Mouse (Mus musculus): ENCODE data around the gene Il17rd. TPM values are rescaled to one million over a fixed set of nuclear protein-coding genes. Genes with fewer than 3 reads are reported as not detected.

The Il17rd gene
- polyA plus RNA-seq, 1 experiment from 2014 or later: 0.06 TPM

GRCm38 (mm10) chr14:27096779-27097178 lies 58.0 kb downstream of the Il17rd start:
- WGBS (ENCODE audit: missing documents): 9% methylated on average over 3 of the region's 3 CpGs
- H3K27ac ChIP-seq: no peak overlapping the region
- H3K4me3 ChIP-seq (ENCODE audit: inconsistent target): no peak overlapping the region
- no peaks in the 10 kb centered on the region for H3K36me3 ChIP-seq (ENCODE audit: inconsistent target)
- no peaks in the 10 kb centered on the region for H3K79me2 ChIP-seq (ENCODE audit: inconsistent target)

GRCm38 (mm10) chr14:27101735-27102134 lies 63.0 kb downstream of the Il17rd start:
- WGBS (ENCODE audit: missing documents): 77% methylated on average over 7 of the region's 7 CpGs
- no peak overlapping the region for H3K27ac ChIP-seq
- no peaks in the 10 kb centered on the region for H3K79me2 ChIP-seq (ENCODE audit: inconsistent target)
- no peaks in the 10 kb centered on the region for H3K36me3 ChIP-seq (ENCODE audit: inconsistent target)
- no peak overlapping the region for H3K4me3 ChIP-seq (ENCODE audit: inconsistent target)

GRCm38 (mm10) chr14:27102720-27103119 lies 64.0 kb downstream of the Il17rd start:
- no peaks in the 10 kb centered on the region for H3K79me2 ChIP-seq (ENCODE audit: inconsistent target)
- WGBS (ENCODE audit: missing documents): 88% methylated on average over 6 of the region's 6 CpGs
- no peaks in the 10 kb centered on the region for H3K36me3 ChIP-seq (ENCODE audit: inconsistent target)
- no peak overlapping the region for H3K4me3 ChIP-seq (ENCODE audit: inconsistent target)
- H3K27ac ChIP-seq: no peak overlapping the region

DNA sequence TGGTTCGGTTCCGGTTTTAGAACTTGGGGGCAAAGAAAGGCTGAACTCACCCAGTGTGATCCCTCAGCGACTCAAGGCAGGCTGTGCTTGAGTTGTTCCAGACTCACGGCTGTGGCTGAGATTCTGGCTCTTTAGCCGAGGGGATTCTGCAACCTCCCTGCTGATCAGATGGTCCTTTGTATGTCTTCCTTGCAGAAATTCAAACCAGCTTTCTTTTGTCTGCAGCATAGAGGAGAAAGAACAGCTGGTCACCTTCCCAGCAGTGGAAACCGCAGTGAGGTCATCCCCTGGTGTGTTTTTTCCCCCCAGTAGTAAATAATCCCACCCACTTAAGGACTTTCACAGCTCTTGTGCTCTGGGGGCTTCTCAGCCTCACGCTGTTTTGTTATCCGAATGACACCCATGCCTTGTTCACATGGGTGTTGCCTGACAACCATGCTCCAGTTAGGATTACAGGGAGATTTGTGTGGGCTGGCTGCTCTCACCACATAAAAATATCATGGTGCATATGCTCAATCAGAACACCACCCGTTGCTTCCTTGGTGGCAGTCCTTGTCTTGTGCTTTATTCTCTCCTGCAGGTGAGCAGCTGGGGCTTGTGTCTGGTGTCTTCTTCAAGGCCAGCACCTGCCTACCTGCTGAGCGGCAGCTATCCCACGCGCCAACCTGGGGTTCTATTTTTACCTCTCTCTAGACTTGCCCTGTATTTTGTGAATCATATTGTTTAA lies 67.2 kb downstream of the Il17rd start:
- no peak overlapping the region for H3K27ac ChIP-seq
- 93% methylated on average over 12 of the region's 12 CpGs for WGBS (ENCODE audit: missing documents)

GRCm38 (mm10) chr14:27108748-27109504 lies 70.2 kb downstream of the Il17rd start:
- Histone ChIP-seq H3K79me2 (ENCODE audit: inconsistent target) (no peaks in the 10 kb centered on the region), H3K4me3 (ENCODE audit: inconsistent target) (no peak overlapping the region), H3K27ac (no peak overlapping the region), H3K36me3 (ENCODE audit: inconsistent target) (no peaks in the 10 kb centered on the region)
- 58% methylated on average over 6 of the region's 6 CpGs for WGBS (ENCODE audit: missing documents)

More for the DNA sequence above, 67.2 kb downstream of the Il17rd start:
- Histone ChIP-seq H3K79me2 (ENCODE audit: inconsistent target) (no peaks in the 10 kb centered on the region), H3K36me3 (ENCODE audit: inconsistent target) (no peaks in the 10 kb centered on the region), H3K4me3 (ENCODE audit: inconsistent target) (no peak overlapping the region)

- no peak within 1 kb of the TSS; the same call in 1 of the 2 replicates for H3K4me3 ChIP-seq (ENCODE audit: inconsistent target)
- 5% methylated on average over 48 of the region's 58 CpGs for WGBS (ENCODE audit: missing documents)
- H3K27ac ChIP-seq: no peak within 1 kb of the TSS
- H3K79me2 ChIP-seq (ENCODE audit: inconsistent target): no peaks in the 10 kb centered on the region
- H3K36me3 ChIP-seq (ENCODE audit: inconsistent target): no peaks in the 10 kb centered on the region
These were observed 75.9 kb downstream of the Il17rd start, which contains the start of gene Arhgef3 for GRCm38 (mm10) chr14:27114362-27115274. Gene Arhgef3, plus strand, starts transcription at chr14:27114899.

- WGBS (ENCODE audit: missing documents): 45% methylated on average over 10 of the region's 11 CpGs
- no peak overlapping the region for H3K27ac ChIP-seq
- no peaks in the 10 kb centered on the region for H3K79me2 ChIP-seq (ENCODE audit: inconsistent target)
- H3K4me3 ChIP-seq (ENCODE audit: inconsistent target): no peak overlapping the region
- H3K36me3 ChIP-seq (ENCODE audit: inconsistent target): no peaks in the 10 kb centered on the region
These were observed 76.5 kb downstream of the Il17rd start for GRCm38 (mm10) chr14:27115275-27115660.

GRCm38 (mm10) chr14:27115991-27116390 lies 77.2 kb downstream of the Il17rd start:
- Histone ChIP-seq H3K36me3 (ENCODE audit: inconsistent target) (no peaks in the 10 kb centered on the region), H3K4me3 (ENCODE audit: inconsistent target) (no peak overlapping the region), H3K27ac (no peak overlapping the region), H3K79me2 (ENCODE audit: inconsistent target) (no peaks in the 10 kb centered on the region)
- WGBS (ENCODE audit: missing documents): 76% methylated on average over 6 of the region's 6 CpGs

DNA sequence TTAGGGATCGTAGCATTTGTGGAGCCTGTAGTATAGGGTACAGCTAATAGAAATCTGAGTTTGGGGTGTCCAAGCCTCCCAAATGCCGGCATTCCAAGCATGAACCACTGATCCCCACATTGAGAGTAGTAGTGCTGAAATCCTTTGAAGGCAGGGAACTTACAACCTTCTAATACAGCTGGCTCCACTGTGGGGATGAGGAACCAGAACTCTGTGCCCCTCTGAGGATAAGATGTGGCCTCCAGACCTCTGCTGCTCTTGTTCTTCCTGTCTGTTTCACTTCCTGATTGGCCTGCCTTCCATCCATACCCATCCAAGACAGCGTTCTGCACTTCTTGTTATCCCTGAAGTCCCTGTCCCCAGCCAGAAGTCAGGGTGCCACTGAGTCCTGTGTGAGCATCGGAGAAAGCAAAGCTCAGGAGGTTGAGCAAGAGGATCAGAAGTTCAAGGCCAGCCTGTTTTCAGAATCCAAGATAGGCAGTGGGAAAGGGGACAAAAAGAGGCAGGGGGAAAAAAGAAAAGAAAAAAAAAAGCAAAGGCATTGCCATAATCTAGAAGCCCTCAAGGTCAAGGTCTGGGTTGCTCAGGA lies 77.9 kb downstream of the Il17rd start:
- Histone ChIP-seq H3K27ac (no peak overlapping the region), H3K4me3 (ENCODE audit: inconsistent target) (no peak overlapping the region), H3K36me3 (ENCODE audit: inconsistent target) (no peaks in the 10 kb centered on the region), H3K79me2 (ENCODE audit: inconsistent target) (no peaks in the 10 kb centered on the region)
- WGBS (ENCODE audit: missing documents): 66% methylated on average over 4 of the region's 4 CpGs

GRCm38 (mm10) chr14:27118546-27118945 lies 79.8 kb downstream of the Il17rd start:
- 93% methylated on average over 3 of the region's 5 CpGs for WGBS (ENCODE audit: missing documents)
- no peak overlapping the region for H3K27ac ChIP-seq
- H3K4me3 ChIP-seq (ENCODE audit: inconsistent target): no peak overlapping the region
- H3K36me3 ChIP-seq (ENCODE audit: inconsistent target): no peaks in the 10 kb centered on the region
- no peaks in the 10 kb centered on the region for H3K79me2 ChIP-seq (ENCODE audit: inconsistent target)

GRCm38 (mm10) chr14:27122646-27123045 lies 83.9 kb downstream of the Il17rd start:
- Histone ChIP-seq H3K79me2 (ENCODE audit: inconsistent target) (no peaks in the 10 kb centered on the region), H3K27ac (no peak overlapping the region), H3K36me3 (ENCODE audit: inconsistent target) (no peaks in the 10 kb centered on the region), H3K4me3 (ENCODE audit: inconsistent target) (no peak overlapping the region)
- 90% methylated on average over 3 of the region's 3 CpGs for WGBS (ENCODE audit: missing documents)

DNA sequence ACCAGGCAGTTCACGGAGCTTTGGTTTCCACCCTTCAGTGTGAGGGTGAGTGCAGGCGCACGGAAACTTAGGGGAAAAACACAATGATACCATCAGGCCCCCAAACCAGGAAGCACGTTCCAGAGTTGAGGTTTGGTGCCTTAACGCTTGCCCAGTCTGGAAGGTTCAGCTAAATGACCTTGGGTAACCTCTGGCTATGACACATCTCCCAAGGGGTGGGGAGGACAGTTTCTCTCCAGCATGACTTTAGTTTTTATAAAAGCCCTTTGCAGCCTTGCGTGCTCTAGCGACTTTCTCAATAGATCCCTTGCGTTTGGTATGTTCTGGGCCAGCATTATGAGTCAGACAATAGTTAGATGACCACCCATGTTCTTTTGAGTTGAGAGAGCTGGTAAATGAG lies 84.8 kb downstream of the Il17rd start:
- 8% methylated on average over 8 of the region's 8 CpGs for WGBS (ENCODE audit: missing documents)
- no peak overlapping the region for H3K4me3 ChIP-seq (ENCODE audit: inconsistent target)
- no peaks in the 10 kb centered on the region for H3K36me3 ChIP-seq (ENCODE audit: inconsistent target)
- no peak overlapping the region for H3K27ac ChIP-seq
- H3K79me2 ChIP-seq (ENCODE audit: inconsistent target): no peaks in the 10 kb centered on the region

DNA sequence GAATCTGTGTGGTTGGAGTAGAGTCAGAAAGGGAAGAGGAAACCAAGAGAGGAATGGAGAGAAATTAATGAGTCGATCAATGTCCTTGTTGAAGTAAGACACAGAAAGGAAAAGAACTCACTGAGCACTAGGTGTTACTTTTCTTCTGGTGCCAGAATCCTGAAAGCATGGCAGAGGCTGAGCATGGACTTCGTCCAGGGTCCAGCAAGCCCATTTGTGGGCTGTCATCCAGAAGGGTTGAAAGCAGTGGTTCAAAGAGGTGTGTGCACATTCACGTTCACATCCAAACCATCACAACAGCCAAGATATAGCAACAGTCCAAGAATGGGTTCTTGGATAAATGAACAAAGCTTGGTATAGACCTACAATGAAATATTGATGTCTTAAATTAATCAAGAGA lies 91.3 kb downstream of the Il17rd start:
- Histone ChIP-seq H3K27ac (no peak overlapping the region), H3K79me2 (ENCODE audit: inconsistent target) (no peaks in the 10 kb centered on the region), H3K4me3 (ENCODE audit: inconsistent target) (no peak overlapping the region), H3K36me3 (ENCODE audit: inconsistent target) (no peaks in the 10 kb centered on the region)
- 93% methylated on average over 3 of the region's 3 CpGs for WGBS (ENCODE audit: missing documents)

DNA sequence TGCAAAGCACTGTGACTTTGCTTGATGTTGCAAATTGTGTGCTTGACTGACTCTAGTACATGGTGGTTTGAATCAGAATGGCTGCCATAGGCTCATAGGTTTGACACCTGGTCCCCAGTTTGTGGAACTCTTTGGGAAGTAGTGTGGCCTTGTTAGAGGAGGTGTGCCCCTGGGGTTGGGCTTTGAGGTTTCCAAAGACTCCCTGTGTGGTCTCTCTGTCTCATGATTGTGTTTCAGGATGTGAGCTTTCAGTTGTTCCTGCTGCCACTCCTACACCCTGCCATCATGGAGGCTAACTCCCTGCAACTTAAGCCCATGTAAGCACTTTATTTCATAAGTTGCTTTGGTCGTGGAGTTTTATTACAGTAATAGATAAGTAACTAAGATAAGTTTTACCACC lies 91.9 kb downstream of the Il17rd start:
- WGBS (ENCODE audit: missing documents): 100% methylated on average over 1 of the region's 1 CpGs
- H3K4me3 ChIP-seq (ENCODE audit: inconsistent target): no peak overlapping the region

More for the DNA sequence above, 91.9 kb downstream of the Il17rd start:
- no peak overlapping the region for H3K27ac ChIP-seq
- no peaks in the 10 kb centered on the region for H3K79me2 ChIP-seq (ENCODE audit: inconsistent target)
- H3K36me3 ChIP-seq (ENCODE audit: inconsistent target): no peaks in the 10 kb centered on the region
